Mouse (Mus musculus) embryonic facial prominence, embryonic 13.5 days (tissue): ENCODE measurements at regions not wholly inside any gene's neighbourhood (a gene's known extent, or its start where the extent isn't known, plus 50 kb on each side); places are given as distances from the start of the nearest gene placed in this dataset.

Source experiments
- ATAC-seq: fragments of 200-750 bp; cut with Nextera tagmentation; 2 replicates; pipeline ENCODE4 v1.8.0; 2017; ENCODE audit warnings: low read depth; ENCODE audit not compliant: insufficient number of reproducible peaks, insufficient read depth, low FRiP score, low TSS enrichment
- H3K27ac ChIP-seq: fragments of 300-500 bp; sonication (generic); 2 replicates; pipeline ENCODE4 v1.5.1; 2015; ENCODE audit warnings: moderate library complexity, mild to moderate bottlenecking, inconsistent platforms
- H3K27me3 ChIP-seq: fragments of 300-500 bp; sonication (generic); 2 replicates; pipeline ENCODE4 v1.6.1; 2015; ENCODE audit warnings: mild to moderate bottlenecking, inconsistent platforms
- H3K36me3 ChIP-seq: fragments of 300-500 bp; sonication (generic); 2 replicates; pipeline ENCODE4 v1.6.1; 2015; ENCODE audit warnings: mild to moderate bottlenecking, inconsistent platforms
- H3K4me1 ChIP-seq: fragments of 300-500 bp; sonication (generic); 2 replicates; pipeline ENCODE4 v1.6.1; 2015; ENCODE audit warnings: inconsistent platforms
- H3K4me2 ChIP-seq: fragments of 300-500 bp; sonication (generic); 2 replicates; pipeline ENCODE4 v1.6.1; 2015; ENCODE audit warnings: moderate library complexity, mild to moderate bottlenecking, inconsistent platforms
- H3K4me3 ChIP-seq: fragments of 300-500 bp; sonication (generic); 2 replicates; pipeline ENCODE4 v1.5.1; 2015; ENCODE audit warnings: mild to moderate bottlenecking, inconsistent platforms
- H3K9ac ChIP-seq: fragments of 300-500 bp; sonication (generic); 2 replicates; pipeline ENCODE4 v1.6.1; 2015; ENCODE audit warnings: mild to moderate bottlenecking, inconsistent platforms
- H3K9me3 ChIP-seq: fragments of 300-500 bp; sonication (generic); 2 replicates; pipeline ENCODE4 v1.6.1; 2016; ENCODE audit warnings: inconsistent platforms
- WGBS: fragments of 180-500 bp; shearing (Covaris S2); methylation state at CpG from one replicate; pipeline ENCODE4 v1.1.7; 2015; ENCODE audit warnings: mixed read lengths; 5-methylcytosine and 5-hydroxymethylcytosine counted together

- no peak overlapping the region for H3K27ac ChIP-seq
- no peak overlapping the region for H3K4me2 ChIP-seq
- no peak for ATAC-seq
- no peaks in the 10 kb centered on the region for H3K9me3 ChIP-seq
- 66% methylated on average over 2 of the region's 2 CpGs for WGBS
- no peaks in the 10 kb centered on the region for H3K4me1 ChIP-seq
- no peak overlapping the region for H3K4me3 ChIP-seq
- no peaks in the 10 kb centered on the region for H3K36me3 ChIP-seq
- no peak overlapping the region for H3K9ac ChIP-seq
- no peaks in the 10 kb centered on the region for H3K27me3 ChIP-seq
Observed at GRCm38 (mm10) chr3:81279266-81279665, 243.1 kb downstream of the Pdgfc start.

GRCm38 (mm10) chr3:81289762-81290161 is 253.5 kb downstream of the Pdgfc start:
- Histone ChIP-seq H3K36me3 (no peaks in the 10 kb centered on the region), H3K4me2 (no peak overlapping the region), H3K9me3 (no peaks in the 10 kb centered on the region), H3K27ac (no peak overlapping the region), H3K4me1 (peaks cover 6% of the 10 kb centered on the region; the same call in 1 of the 2 replicates), H3K4me3 (no peak overlapping the region), H3K9ac (no peak overlapping the region), H3K27me3 (no peaks in the 10 kb centered on the region)
- ATAC-seq = no peak
- WGBS = 92% methylated on average over 2 of the region's 2 CpGs

- 0 out of 2 replicates have a peak, but pooled peaks have one; percentile 43 for ATAC-seq
- no peaks in the 10 kb centered on the region for H3K9me3 ChIP-seq
- H3K4me2 ChIP-seq = no peak overlapping the region
- no peak overlapping the region for H3K9ac ChIP-seq
- no peak overlapping the region for H3K27ac ChIP-seq
- no peaks in the 10 kb centered on the region for H3K36me3 ChIP-seq
- 11% methylated on average over 2 of the region's 2 CpGs for WGBS
- H3K4me1 ChIP-seq = peaks cover 6% of the 10 kb centered on the region; the same call in 1 of the 2 replicates
- H3K4me3 ChIP-seq = no peak overlapping the region
- no peaks in the 10 kb centered on the region for H3K27me3 ChIP-seq
Observed at GRCm38 (mm10) chr3:81292404-81292803, 256.2 kb downstream of the Pdgfc start.

GRCm38 (mm10) chr3:81293186-81293819 is 257.1 kb downstream of the Pdgfc start:
- no peak overlapping the region for H3K4me3 ChIP-seq
- H3K27ac ChIP-seq = 0 out of 2 replicates have a peak overlapping the region, but pooled peaks have one; percentile 17
- H3K9me3 ChIP-seq = no peaks in the 10 kb centered on the region
- no peaks in the 10 kb centered on the region for H3K36me3 ChIP-seq
- no peak overlapping the region for H3K9ac ChIP-seq
- no peaks in the 10 kb centered on the region for H3K27me3 ChIP-seq
- H3K4me2 ChIP-seq = no peak overlapping the region
- H3K4me1 ChIP-seq = peaks cover 6% of the 10 kb centered on the region; the same call in 1 of the 2 replicates
- WGBS = 74% methylated on average over 3 of the region's 3 CpGs
- ATAC-seq = no peak

GRCm38 (mm10) chr3:81304017-81304791 is 268.0 kb downstream of the Pdgfc start:
- Histone ChIP-seq H3K4me3 (no peak overlapping the region), H3K36me3 (no peaks in the 10 kb centered on the region), H3K27ac (no peak overlapping the region), H3K4me1 (no peaks in the 10 kb centered on the region), H3K9ac (no peak overlapping the region), H3K4me2 (no peak overlapping the region), H3K9me3 (no peaks in the 10 kb centered on the region), H3K27me3 (no peaks in the 10 kb centered on the region)
- 86% methylated on average over 5 of the region's 5 CpGs for WGBS
- ATAC-seq = no peak

- WGBS = 72% methylated on average over 10 of the region's 10 CpGs
- H3K4me2 ChIP-seq = no peak overlapping the region
- no peaks in the 10 kb centered on the region for H3K27me3 ChIP-seq
- no peaks in the 10 kb centered on the region for H3K36me3 ChIP-seq
- H3K9ac ChIP-seq = no peak overlapping the region
- H3K27ac ChIP-seq = no peak overlapping the region
- ATAC-seq = no peak
- H3K4me1 ChIP-seq = no peaks in the 10 kb centered on the region
- no peak overlapping the region for H3K4me3 ChIP-seq
- H3K9me3 ChIP-seq = no peaks in the 10 kb centered on the region
Observed at GRCm38 (mm10) chr3:81305412-81306165, 269.4 kb downstream of the Pdgfc start.

GRCm38 (mm10) chr3:81326866-81327265 is 290.6 kb downstream of the Pdgfc start:
- ATAC-seq = no peak
- Histone ChIP-seq H3K9ac (no peak overlapping the region), H3K36me3 (no peaks in the 10 kb centered on the region), H3K27me3 (no peaks in the 10 kb centered on the region), H3K27ac (no peak overlapping the region), H3K4me3 (no peak overlapping the region), H3K4me1 (no peaks in the 10 kb centered on the region), H3K4me2 (no peak overlapping the region), H3K9me3 (no peaks in the 10 kb centered on the region)
- 57% methylated on average over 3 of the region's 3 CpGs for WGBS

GRCm38 (mm10) chr3:81351739-81352138 is 315.5 kb downstream of the Pdgfc start:
- Histone ChIP-seq H3K4me3 (no peak overlapping the region), H3K4me2 (no peak overlapping the region), H3K9me3 (no peaks in the 10 kb centered on the region), H3K9ac (no peak overlapping the region), H3K27me3 (no peaks in the 10 kb centered on the region), H3K36me3 (no peaks in the 10 kb centered on the region), H3K4me1 (no peaks in the 10 kb centered on the region), H3K27ac (no peak overlapping the region)
- 88% methylated on average over 15 of the region's 15 CpGs for WGBS
- ATAC-seq = no peak

GRCm38 (mm10) chr3:81367918-81368317 is 331.7 kb downstream of the Pdgfc start:
- Histone ChIP-seq H3K9ac (no peak overlapping the region), H3K9me3 (no peaks in the 10 kb centered on the region)

GRCm38 (mm10) chr3:81368642-81369041 is 332.4 kb downstream of the Pdgfc start:
- no peaks in the 10 kb centered on the region for H3K27me3 ChIP-seq
- 53% methylated on average over 2 of the region's 2 CpGs for WGBS
- H3K4me1 ChIP-seq = peaks cover 4% of the 10 kb centered on the region; the same call in 1 of the 2 replicates
- H3K4me3 ChIP-seq = no peak overlapping the region
- H3K9me3 ChIP-seq = no peaks in the 10 kb centered on the region
- ATAC-seq = no peak
- no peak overlapping the region for H3K9ac ChIP-seq
- H3K36me3 ChIP-seq = no peaks in the 10 kb centered on the region
- no peak overlapping the region for H3K4me2 ChIP-seq
- no peak overlapping the region for H3K27ac ChIP-seq

More at GRCm38 (mm10) chr3:81367918-81368317, 331.7 kb downstream of the Pdgfc start:
- H3K4me3 ChIP-seq = no peak overlapping the region
- 0 out of 2 replicates have a peak, but pooled peaks have one; percentile 62 for ATAC-seq
- no peaks in the 10 kb centered on the region for H3K27me3 ChIP-seq
- WGBS = 21% methylated on average over 2 of the region's 2 CpGs
- H3K36me3 ChIP-seq = no peaks in the 10 kb centered on the region
- H3K4me2 ChIP-seq = no peak overlapping the region
- H3K27ac ChIP-seq = peak overlapping the region; percentile 57; the same call in 1 of the 2 replicates
- peaks cover 4% of the 10 kb centered on the region; the same call in 1 of the 2 replicates for H3K4me1 ChIP-seq

GRCm38 (mm10) chr3:81369742-81370141 is 333.5 kb downstream of the Pdgfc start:
- Histone ChIP-seq H3K4me3 (no peak overlapping the region), H3K27ac (no peak overlapping the region), H3K4me1 (peaks cover 4% of the 10 kb centered on the region; the same call in 1 of the 2 replicates), H3K4me2 (no peak overlapping the region), H3K9ac (no peak overlapping the region), H3K36me3 (no peaks in the 10 kb centered on the region), H3K27me3 (no peaks in the 10 kb centered on the region), H3K9me3 (no peaks in the 10 kb centered on the region)
- no peak for ATAC-seq
